Mouse (Mus musculus) brain, embryonic 14.5 days (tissue): Measurements from ENCODE around the gene Gin1.

Experiments
- CTCF ChIP-seq: fragments of 200-500 bp; IDR thresholded peaks from 2 replicates; pipeline ENCODE4 v1.5.1; 2012; ENCODE audit warnings: inconsistent platforms, mild to moderate bottlenecking, moderate library complexity, borderline replicate concordance; ENCODE audit not compliant: insufficient read depth, insufficient read length; ENCODE audit errors: extremely low read depth
- POLR2A ChIP-seq: fragments of 200-500 bp; IDR thresholded peaks from 2 replicates; pipeline ENCODE4 v1.6.1; 2012; ENCODE audit warnings: mild to moderate bottlenecking, inconsistent platforms, borderline replicate concordance; ENCODE audit not compliant: poor library complexity, insufficient read depth, insufficient read length, severe bottlenecking; ENCODE audit errors: extremely low read depth

DNA sequence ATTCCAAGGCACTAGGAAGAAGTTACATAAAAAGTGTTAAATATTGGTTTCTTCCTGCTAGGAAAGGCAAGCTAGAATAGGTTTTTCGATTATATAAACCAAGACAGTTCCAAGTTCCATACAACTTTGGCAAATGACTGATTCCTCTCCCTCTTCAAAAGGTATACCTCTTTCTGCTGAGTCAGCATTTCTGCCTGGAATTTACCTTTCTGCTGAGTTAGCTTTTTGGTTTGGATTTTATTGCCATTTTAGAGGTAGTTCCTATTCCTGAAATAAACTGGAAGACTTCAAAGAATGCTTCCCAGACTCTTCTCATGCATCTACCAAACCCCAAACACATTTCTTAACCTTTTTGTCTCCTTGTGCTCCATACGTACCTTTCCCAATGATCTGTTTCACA, 1.9 kb upstream of the Gin1 start:
- TF ChIP-seq POLR2A: no peak
- no peak for TF ChIP-seq CTCF
